Mouse (Mus musculus): ENCODE data around the gene Calcrl. TPM values are rescaled to one million over a fixed set of nuclear protein-coding genes. Genes with fewer than 3 reads are reported as not detected.

Calcrl gene
- 26.3 and 37.6 TPM in 2 replicates for polyA plus RNA-seq (2015; fragmentation: Nextera tagmentation; extraction: Ambion mirVana)

GRCm38 (mm10) chr2:84425138-84425537, at the start of gene Calcrl:
TSS of gene Calcrl (minus strand) at chr2:84425411.

Other genes with a start within 250 kb of the Calcrl start
- 20.7 and 23.2 TPM in 2 replicates for gene Tfpi, start 51.4 kb upstream of the Calcrl start, polyA plus RNA-seq (2015; fragmentation: Nextera tagmentation; extraction: Ambion mirVana)
- 21.5 and 22.2 TPM in 2 replicates for gene Ctnnd1, start 225.4 kb upstream of the Calcrl start, polyA plus RNA-seq (2015; fragmentation: Nextera tagmentation; extraction: Ambion mirVana)
- gene Btbd18, start 233.7 kb upstream of the Calcrl start, polyA plus RNA-seq (2015; fragmentation: Nextera tagmentation; extraction: Ambion mirVana), result 0.05 and 0.08 TPM in 2 replicates
- gene Selenoh, start 245.4 kb upstream of the Calcrl start, polyA plus RNA-seq (2015; fragmentation: Nextera tagmentation; extraction: Ambion mirVana), result 60.9 and 74.7 TPM in 2 replicates

Measured in skeletal muscle tissue, postnatal 0 days (tissue).